In genomic region chr14:12025812-12026728, GRCm38 (mm10) we compare ENCODE assay signal across 33 mouse cellular contexts.
DNase-seq lines count a peak whose midpoint lies in the region; ATAC-seq lines count a peak whose summit lies in the region.
"Had no signal": no experiment of that assay in that cellular context is flagged by ENCODE, and none has a peak within 500 bp of the region (broad histone marks: within the 10 kb centered on the region; RNA-seq: fewer than 3 reads in every experiment).

No protein-coding gene starts in this region.

- H3K27me3 ChIP-seq in limb, embryonic 10.5 days (ENCODE audit: low read depth, poor library complexity, severe bottlenecking), result no peaks in the 10 kb centered on the region
- H3K27me3 ChIP-seq in limb, embryonic 15.5 days, result no peaks in the 10 kb centered on the region
- H3K27me3 ChIP-seq in heart, embryonic 11.5 days (ENCODE audit: control insufficient read depth, insufficient read depth, low read length), result no peaks in the 10 kb centered on the region
- H3K27me3 ChIP-seq: embryonic facial prominence, embryonic 15.5 days; heart, embryonic 13.5 days; hindbrain, embryonic 15.5 days; intestine, embryonic 15.5 days; neural tube, embryonic 15.5 days had no signal

- 0 out of 2 replicates have a peak, but pooled peaks have one; percentile 48 for ATAC-seq in limb, embryonic 15.5 days (ENCODE audit: insufficient number of reproducible peaks, low FRiP score, low TSS enrichment, low read depth)
- no peak for ATAC-seq in heart, embryonic 11.5 days (replicated peaks; ENCODE audit: insufficient number of reproducible peaks, low FRiP score, low TSS enrichment)
- ATAC-seq: activated CD4-positive, CD25-positive, alpha-beta regulatory T cell, adult 4 months; CD4-positive, CD25-positive, alpha-beta regulatory T cell, adult 4 months; forebrain, embryonic 14.5 days; intestine, embryonic 15.5 days had no signal

- DNase-seq in heart, adult 11 months, result peak; percentile 74
- no peak for DNase-seq in heart, adult 18-20 months
- DNase-seq in fibroblast of lung, adult 2 months (ENCODE audit: low read depth), result peak; percentile 14
- peak; percentile 42 for DNase-seq in limb, embryonic 10.5 days (ENCODE audit: low spot score)
- no peak for DNase-seq in kidney, postnatal 25 days
- DNase-seq: adrenal gland, adult 8-10 months; cerebellum, adult 8-10 months; cerebellum, postnatal 25 days; gastrocnemius, postnatal 25 days; heart, adult 2 months; kidney, adult 9 months; kidney, postnatal 10 days; left cerebral cortex, postnatal 4 days; lung, adult 2 months; lung, postnatal 10 days; midbrain, embryonic 14.5 days; right cerebral cortex, postnatal 25 days; thymus, adult 18-20 months; thymus, postnatal 25 days had no signal

- H3K27ac ChIP-seq in limb, embryonic 10.5 days, result peak overlapping the region; percentile 54
- H3K27ac ChIP-seq in limb, embryonic 15.5 days, result no peak overlapping the region
- H3K27ac ChIP-seq in heart, embryonic 11.5 days (ENCODE audit: low read depth, low read length), result no peak overlapping the region
- H3K27ac ChIP-seq: embryonic facial prominence, embryonic 10.5 days; embryonic facial prominence, embryonic 15.5 days; heart, adult 2 months; heart, embryonic 13.5 days; hindbrain, embryonic 15.5 days; intestine, embryonic 15.5 days; liver, embryonic 14.5 days; macrophage; neural tube, embryonic 15.5 days; stomach, postnatal 0 days had no signal

- H3K4me2 ChIP-seq in limb, embryonic 15.5 days, result no peak overlapping the region
- H3K4me2 ChIP-seq in heart, embryonic 11.5 days, result no peak overlapping the region
- H3K4me2 ChIP-seq: embryonic facial prominence, embryonic 15.5 days; hindbrain, embryonic 15.5 days; intestine, embryonic 15.5 days; neural tube, embryonic 15.5 days had no signal

- H3K9me3 ChIP-seq in limb, embryonic 10.5 days (replicated peaks), result no peaks in the 10 kb centered on the region
- no peaks in the 10 kb centered on the region for H3K9me3 ChIP-seq in limb, embryonic 15.5 days
- no peaks in the 10 kb centered on the region; the same call in 1 of the 2 replicates for H3K9me3 ChIP-seq in heart, embryonic 11.5 days (replicated peaks; ENCODE audit: control insufficient read depth, low read length)
- H3K9me3 ChIP-seq: embryonic facial prominence, embryonic 15.5 days; heart, embryonic 13.5 days; hindbrain, embryonic 15.5 days; intestine, embryonic 15.5 days; neural tube, embryonic 15.5 days had no signal

- WGBS in limb, embryonic 10.5 days, result 51% methylated on average over 16 of the region's 16 CpGs
- WGBS in limb, embryonic 15.5 days, result 38% methylated on average over 16 of the region's 16 CpGs
- WGBS in heart, embryonic 11.5 days (ENCODE audit: insufficient replicate concordance), result 88% methylated on average over 16 of the region's 16 CpGs

- no peak overlapping the region for H3K4me3 ChIP-seq in limb, embryonic 10.5 days
- no peak overlapping the region for H3K4me3 ChIP-seq in limb, embryonic 15.5 days
- H3K4me3 ChIP-seq in heart, embryonic 11.5 days (ENCODE audit: low read depth, low read length), result no peak overlapping the region
- H3K4me3 ChIP-seq: embryonic facial prominence, embryonic 10.5 days; embryonic facial prominence, embryonic 15.5 days; heart, adult 2 months; heart, embryonic 13.5 days; hindbrain, embryonic 15.5 days; intestine, embryonic 15.5 days; neural tube, embryonic 15.5 days had no signal

- H3K4me1 ChIP-seq in limb, embryonic 10.5 days, result peaks cover 29% of the 10 kb centered on the region
- peaks cover 9% of the 10 kb centered on the region; the same call in 1 of the 2 replicates for H3K4me1 ChIP-seq in limb, embryonic 15.5 days
- H3K4me1 ChIP-seq in heart, embryonic 11.5 days (ENCODE audit: control insufficient read depth, insufficient read depth, low read length), result peaks cover 11% of the 10 kb centered on the region
- H3K4me1 ChIP-seq: embryonic facial prominence, embryonic 15.5 days; hindbrain, embryonic 15.5 days; intestine, embryonic 15.5 days; neural tube, embryonic 15.5 days had no signal

- H3K9ac ChIP-seq in limb, embryonic 15.5 days, result no peak overlapping the region
- H3K9ac ChIP-seq in heart, embryonic 11.5 days (ENCODE audit: low read depth, low read length), result no peak overlapping the region
- H3K9ac ChIP-seq: embryonic facial prominence, embryonic 15.5 days; hindbrain, embryonic 15.5 days; intestine, embryonic 15.5 days; liver, embryonic 14.5 days; neural tube, embryonic 15.5 days had no signal

- peaks cover 10% of the 10 kb centered on the region; the same call in 1 of the 2 replicates for H3K36me3 ChIP-seq in limb, embryonic 10.5 days
- H3K36me3 ChIP-seq in limb, embryonic 15.5 days, result no peaks in the 10 kb centered on the region
- no peaks in the 10 kb centered on the region for H3K36me3 ChIP-seq in heart, embryonic 11.5 days (ENCODE audit: control insufficient read depth, insufficient read depth, low read length)
- H3K36me3 ChIP-seq: embryonic facial prominence, embryonic 10.5 days; embryonic facial prominence, embryonic 15.5 days; heart, embryonic 13.5 days; hindbrain, embryonic 15.5 days; intestine, embryonic 15.5 days; neural tube, embryonic 15.5 days had no signal

Comparison
In these comparisons a context has a peak if more than half of its experiments do, and no peak if none do; other contexts are left out.
1. DNase-seq: peak in heart, adult 11 months (single experiment), fibroblast of lung, adult 2 months (single experiment) and limb, embryonic 10.5 days (single experiment); none in heart, adult 18-20 months (0 of 2) and kidney, postnatal 25 days (0 of 2).